Mouse (Mus musculus): ENCODE results near the gene Slc39a10. TPM values are rescaled to one million over a fixed set of nuclear protein-coding genes. Genes with fewer than 3 reads are reported as not detected.
"Not testable (repeated sequence)": the region's sequence is repeated elsewhere in the genome, so short reads cannot be mapped to it uniquely, and the experiment has no call there.

Slc39a10 gene
- polyA plus RNA-seq, 1 experiment from 2014 or later = 50.5 TPM

DNA sequence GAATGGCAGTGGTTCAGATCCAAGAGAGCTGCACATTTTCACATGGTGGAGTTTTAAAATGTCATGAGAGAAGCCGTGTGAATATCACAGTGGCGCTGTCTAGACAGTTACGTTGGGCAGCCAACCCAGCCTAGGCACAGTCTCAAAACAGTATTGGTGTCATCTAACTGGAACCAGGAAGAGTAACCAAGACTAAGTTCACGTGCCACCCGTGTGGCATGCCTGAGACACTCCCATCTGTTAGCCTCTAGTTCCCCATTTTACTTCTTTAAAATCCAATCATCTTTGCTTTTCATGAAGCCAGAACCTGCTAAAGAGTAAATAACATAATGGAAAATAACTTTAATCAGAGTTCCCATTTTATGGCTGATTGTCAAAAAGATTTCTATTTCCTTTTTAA is 60.7 kb downstream of the Slc39a10 start:
- Histone ChIP-seq H3K4me3 (no peak overlapping the region), H3K9me3 (no peaks in the 10 kb centered on the region), H3K9ac (no peak overlapping the region), H3K27ac (no peak overlapping the region), H3K27me3 (no peaks in the 10 kb centered on the region), H3K4me2 (replicated peaks) (no peak overlapping the region), H3K36me3 (peaks cover 26% of the 10 kb centered on the region), H3K4me1 (peaks cover 3% of the 10 kb centered on the region; the same call in 1 of the 2 replicates)
- 89% methylated on average over 5 of the region's 5 CpGs for WGBS
- no peak for ATAC-seq (ENCODE audit: low FRiP score, low read depth)

DNA sequence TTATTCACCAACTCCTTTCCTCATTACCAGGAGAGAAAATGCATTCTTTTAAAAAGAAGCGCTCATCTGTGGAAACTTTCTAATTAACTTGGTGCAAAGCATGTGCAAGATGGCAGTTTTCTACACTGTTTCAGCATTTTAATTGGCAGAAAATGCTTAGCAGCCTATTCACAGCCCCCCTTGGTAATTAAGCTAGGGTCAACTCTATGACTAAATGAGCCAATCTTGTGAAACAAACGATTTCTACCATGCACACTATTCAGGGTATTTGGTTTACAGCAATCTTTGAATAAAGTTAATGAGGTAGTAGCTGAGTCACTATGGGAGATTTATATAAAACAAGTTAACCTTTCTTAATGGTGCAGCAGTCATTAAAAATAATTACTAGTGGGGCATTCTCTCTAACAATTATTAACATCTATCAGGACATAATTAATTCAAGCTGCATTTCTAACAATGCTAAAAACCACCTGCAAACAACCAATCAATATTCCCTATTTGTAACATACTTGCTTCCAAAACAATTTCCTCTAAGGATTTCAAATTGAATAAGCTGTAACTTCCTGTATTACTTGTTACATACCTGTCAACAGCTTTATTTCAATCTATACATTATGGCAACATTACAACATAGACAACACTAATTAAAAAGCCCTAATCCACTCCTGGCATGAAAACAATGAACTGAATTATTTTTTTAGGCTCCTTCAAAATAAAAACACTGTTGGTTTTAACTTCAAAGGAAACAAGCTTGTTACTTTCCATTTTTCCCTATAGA is 62.4 kb downstream of the Slc39a10 start:
- Histone ChIP-seq H3K4me3 (no peak overlapping the region), H3K4me2 (replicated peaks) (no peak overlapping the region), H3K36me3 (peaks cover 28% of the 10 kb centered on the region), H3K27me3 (no peaks in the 10 kb centered on the region), H3K4me1 (peaks cover 3% of the 10 kb centered on the region; the same call in 1 of the 2 replicates), H3K27ac (no peak overlapping the region), H3K9me3 (no peaks in the 10 kb centered on the region), H3K9ac (no peak overlapping the region)
- WGBS = 24% methylated on average over 2 of the region's 2 CpGs
- ATAC-seq (ENCODE audit: low FRiP score, low read depth) = no peak

DNA sequence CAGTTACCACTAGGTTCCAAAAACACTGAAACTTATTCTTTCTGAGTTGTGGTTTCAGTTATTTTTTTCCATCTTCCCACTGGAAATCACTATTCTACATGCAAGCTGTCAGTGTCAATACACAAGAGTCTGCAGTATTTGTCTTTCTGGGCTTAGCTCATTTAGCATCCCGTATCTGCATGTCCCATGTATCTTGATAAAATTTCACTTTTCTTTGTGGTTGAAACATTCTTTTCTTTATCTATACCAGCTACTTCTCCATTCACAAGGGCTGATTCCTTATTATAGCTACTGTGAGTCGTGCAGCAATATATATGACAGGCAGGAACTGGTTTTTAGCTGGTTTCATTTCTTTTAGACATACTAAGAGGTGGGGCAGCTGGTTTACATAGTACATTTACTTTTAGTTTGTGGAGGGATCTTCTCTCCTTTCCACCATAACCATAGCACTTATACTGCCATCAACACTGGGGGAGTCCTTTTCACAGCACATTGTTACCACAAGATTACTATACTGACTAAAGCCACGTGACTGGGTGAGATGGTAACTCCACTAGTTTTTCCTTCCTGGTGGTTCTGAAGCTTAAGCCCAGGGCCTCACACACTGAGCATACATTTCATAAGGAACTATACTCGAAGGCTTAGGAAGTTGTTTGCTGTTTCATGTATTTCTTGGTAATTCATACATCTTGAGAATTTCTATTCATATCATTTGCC is 70.2 kb downstream of the Slc39a10 start:
- Histone ChIP-seq H3K9me3 (no peaks in the 10 kb centered on the region), H3K4me2 (replicated peaks) (no peak overlapping the region), H3K36me3 (peaks cover 60% of the 10 kb centered on the region), H3K4me1 (no peaks in the 10 kb centered on the region), H3K27me3 (no peaks in the 10 kb centered on the region), H3K27ac (no peak overlapping the region), H3K4me3 (no peak overlapping the region), H3K9ac (no peak overlapping the region)
- WGBS = 89% methylated on average over 4 of the region's 4 CpGs
- ATAC-seq (ENCODE audit: low FRiP score, low read depth) = no peak

DNA sequence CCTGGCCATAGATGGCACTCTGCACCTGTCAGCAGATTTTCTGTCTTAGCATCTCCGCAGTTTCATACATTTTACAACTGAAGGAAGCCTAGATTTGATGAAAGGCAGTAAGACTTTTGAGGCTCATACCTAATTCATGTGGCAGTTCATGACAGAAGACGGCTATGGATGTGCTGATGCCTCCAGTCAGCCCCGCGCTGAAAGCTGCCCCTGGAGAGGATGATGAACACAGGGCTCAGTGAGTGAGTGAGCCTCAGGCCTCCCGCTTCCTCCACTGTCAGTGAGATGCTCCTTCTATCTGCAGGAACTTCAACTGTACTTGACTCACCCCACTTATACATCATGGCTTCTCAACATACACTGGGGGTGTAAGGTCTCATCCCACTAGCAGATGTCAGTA is 74.7 kb downstream of the Slc39a10 start:
- ATAC-seq (ENCODE audit: low FRiP score, low read depth) = no peak
- H3K9me3 ChIP-seq = no peaks in the 10 kb centered on the region
- no peak overlapping the region for H3K27ac ChIP-seq
- H3K9ac ChIP-seq = no peak overlapping the region
- WGBS = 93% methylated on average over 5 of the region's 5 CpGs
- H3K27me3 ChIP-seq = no peaks in the 10 kb centered on the region
- peaks cover 53% of the 10 kb centered on the region for H3K36me3 ChIP-seq
- no peak overlapping the region for H3K4me2 ChIP-seq (replicated peaks)
- no peaks in the 10 kb centered on the region for H3K4me1 ChIP-seq
- no peak overlapping the region for H3K4me3 ChIP-seq

DNA sequence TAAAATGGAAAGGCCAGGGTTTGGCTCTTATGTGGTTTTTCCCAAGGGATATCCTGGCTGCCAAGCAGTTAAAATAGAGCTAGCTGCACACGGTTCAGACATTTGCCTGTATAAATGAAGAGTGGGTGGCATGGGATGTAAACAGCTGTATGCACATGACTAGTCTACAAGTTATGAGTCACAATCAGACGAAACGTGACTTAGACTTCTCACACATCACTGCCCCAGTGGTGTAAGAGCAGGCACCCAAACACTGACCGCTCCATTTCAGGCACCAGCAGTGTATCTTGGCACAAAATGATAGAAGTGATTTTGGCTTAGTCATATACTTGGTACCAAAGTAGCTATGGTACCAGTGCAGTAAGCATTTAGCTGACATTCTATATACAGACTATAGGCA is 84.0 kb downstream of the Slc39a10 start:
- WGBS = 87% methylated on average over 4 of the region's 4 CpGs
- H3K9ac ChIP-seq; H3K9me3 ChIP-seq; H3K27ac ChIP-seq; H3K4me2 ChIP-seq (replicated peaks); ATAC-seq (ENCODE audit: low FRiP score, low read depth); H3K27me3 ChIP-seq; H3K4me3 ChIP-seq; H3K4me1 ChIP-seq: not testable (repeated sequence)
- peaks cover 26% of the 10 kb centered on the region for H3K36me3 ChIP-seq

DNA sequence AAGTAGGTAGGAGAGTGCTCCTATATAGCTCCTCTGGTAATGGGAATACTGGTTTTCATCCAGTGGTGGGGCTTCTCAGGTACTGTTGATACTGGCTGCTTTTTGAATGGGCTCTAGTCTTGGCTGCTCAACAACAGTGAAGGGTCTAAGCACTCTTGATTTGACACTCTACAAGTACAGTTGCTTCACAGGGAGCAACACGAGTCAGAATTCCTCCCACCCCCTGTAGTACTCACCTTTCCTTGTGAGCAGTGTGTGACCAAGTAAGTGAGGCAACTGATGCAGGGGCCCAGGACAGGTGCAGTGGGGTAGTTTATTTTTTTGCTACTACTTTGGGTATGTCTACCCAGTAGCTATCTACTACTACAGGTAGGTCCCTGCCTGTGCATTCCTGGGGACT is 87.6 kb downstream of the Slc39a10 start:
- 78% methylated on average over 1 of the region's 1 CpGs for WGBS
- Histone ChIP-seq H3K27ac (no peak overlapping the region), H3K9me3 (no peaks in the 10 kb centered on the region), H3K4me2 (replicated peaks) (no peak overlapping the region), H3K9ac (no peak overlapping the region), H3K36me3 (peaks cover 11% of the 10 kb centered on the region; the same call in 1 of the 2 replicates), H3K27me3 (no peaks in the 10 kb centered on the region), H3K4me3 (no peak overlapping the region), H3K4me1 (no peaks in the 10 kb centered on the region)
- ATAC-seq (ENCODE audit: low FRiP score, low read depth) = no peak

DNA sequence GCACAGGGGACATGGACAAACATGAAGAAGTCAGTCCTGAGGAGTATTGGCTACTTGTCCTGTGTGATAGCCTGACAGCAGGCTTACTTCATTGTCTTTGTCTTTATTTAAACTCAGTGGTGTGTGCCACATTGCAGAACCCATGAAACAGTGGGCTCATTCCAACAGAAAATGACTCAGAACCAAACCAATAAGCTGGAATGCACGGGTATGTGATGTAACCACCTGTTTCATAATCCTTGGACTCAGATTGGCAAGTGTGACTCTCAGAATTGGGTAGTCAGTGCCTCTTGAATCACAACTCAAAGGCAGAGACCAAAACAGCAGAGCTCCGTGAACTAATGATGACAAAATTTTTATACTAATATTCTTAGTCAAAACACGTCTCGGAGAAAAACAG is 110.4 kb downstream of the Slc39a10 start:
- H3K4me2 ChIP-seq (replicated peaks); H3K27me3 ChIP-seq; H3K9ac ChIP-seq; H3K4me3 ChIP-seq; H3K27ac ChIP-seq; H3K36me3 ChIP-seq; ATAC-seq (ENCODE audit: low FRiP score, low read depth); H3K9me3 ChIP-seq; H3K4me1 ChIP-seq: not testable (repeated sequence)
- WGBS = 89% methylated on average over 4 of the region's 4 CpGs

DNA sequence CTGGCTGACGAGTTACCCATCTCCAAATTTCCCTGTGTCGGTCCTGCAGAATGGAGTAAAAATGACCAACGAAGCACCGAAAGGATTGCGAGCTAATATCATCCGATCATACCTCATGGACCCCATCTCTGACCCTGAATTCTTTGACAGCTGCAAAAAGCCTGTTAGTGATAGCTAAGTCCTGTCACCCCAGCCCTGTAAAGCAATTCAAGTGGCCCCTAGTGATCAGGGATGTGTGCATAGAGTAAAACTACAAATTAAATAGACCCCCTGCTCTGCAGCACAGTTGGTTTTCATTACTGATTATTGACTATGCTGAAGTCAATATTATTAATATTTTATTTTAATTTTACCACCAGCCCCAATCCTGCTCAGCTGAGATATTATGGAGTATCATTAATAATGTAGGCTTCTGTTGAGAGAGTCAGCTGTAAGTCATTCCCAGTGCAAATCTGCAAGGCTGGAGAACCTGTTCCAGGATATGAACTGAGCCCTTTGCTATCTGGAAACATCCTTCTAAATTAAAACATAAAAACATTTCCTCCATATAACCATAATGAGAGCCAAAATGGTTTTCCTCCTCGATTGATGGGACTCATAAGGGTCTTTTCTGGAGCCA is 122.5 kb downstream of the Slc39a10 start:
- not testable (repeated sequence) for H3K4me2 ChIP-seq (replicated peaks); H3K4me1 ChIP-seq; H3K27me3 ChIP-seq; H3K27ac ChIP-seq; H3K9me3 ChIP-seq; H3K36me3 ChIP-seq; ATAC-seq (ENCODE audit: low FRiP score, low read depth); H3K4me3 ChIP-seq; H3K9ac ChIP-seq
- WGBS = 78% methylated on average over 7 of the region's 7 CpGs

DNA sequence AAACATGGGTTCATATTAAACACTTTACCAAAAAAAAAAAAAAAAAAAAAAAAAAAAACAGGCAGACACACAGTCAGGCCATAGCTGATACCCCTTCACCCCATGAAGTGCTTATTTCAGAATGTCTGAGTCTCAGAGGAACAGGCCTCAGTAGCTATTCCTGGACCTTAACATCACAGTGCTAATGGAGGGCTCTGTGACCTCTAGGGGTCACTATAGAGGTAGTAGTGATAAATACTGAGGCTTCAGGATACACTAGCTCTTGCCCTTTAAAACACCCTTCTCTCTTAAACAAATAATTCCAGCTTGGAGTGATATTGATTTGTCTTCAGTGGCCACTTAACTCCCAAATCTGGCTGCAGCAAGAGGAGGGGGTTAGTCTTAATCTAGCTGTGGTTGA is 123.3 kb downstream of the Slc39a10 start:
- not testable (repeated sequence) for H3K27me3 ChIP-seq; H3K9me3 ChIP-seq; H3K27ac ChIP-seq; ATAC-seq (ENCODE audit: low FRiP score, low read depth); H3K4me2 ChIP-seq (replicated peaks); H3K9ac ChIP-seq; H3K36me3 ChIP-seq; H3K4me1 ChIP-seq; H3K4me3 ChIP-seq

DNA sequence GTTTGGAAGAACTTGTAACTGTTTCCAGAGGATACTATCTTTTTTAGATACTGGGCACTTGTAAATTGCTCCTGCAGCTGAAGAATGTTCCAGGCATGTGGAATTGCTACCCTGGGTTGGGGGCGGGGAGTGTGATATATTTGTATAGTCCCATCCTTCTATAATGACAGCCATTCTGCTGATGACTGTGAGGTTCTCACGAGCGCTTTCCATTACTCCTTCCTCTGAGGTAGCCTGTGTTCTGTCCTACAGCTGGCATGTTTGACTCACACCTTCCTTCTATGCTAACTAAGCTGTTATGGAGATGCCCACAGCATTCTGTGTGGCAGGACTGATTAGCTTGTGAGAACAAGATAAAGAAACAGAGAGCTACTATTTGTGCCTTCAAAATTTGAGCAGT is 128.1 kb downstream of the Slc39a10 start:
- not testable (repeated sequence) for H3K27ac ChIP-seq; H3K9me3 ChIP-seq; H3K36me3 ChIP-seq; ATAC-seq (ENCODE audit: low FRiP score, low read depth); H3K27me3 ChIP-seq; H3K4me2 ChIP-seq (replicated peaks); H3K9ac ChIP-seq; H3K4me3 ChIP-seq; H3K4me1 ChIP-seq
- WGBS = 64% methylated on average over 3 of the region's 3 CpGs
